Mouse (Mus musculus) limb, embryonic 13.5 days (tissue): Measurements from ENCODE around the gene Gm28434. TPM values are rescaled to one million over a fixed set of nuclear protein-coding genes. Genes with fewer than 3 reads are reported as not detected.

Source experiments
- ATAC-seq: fragments of 200-750 bp; cut with Nextera tagmentation; 2 replicates; pipeline ENCODE4 v1.8.0; 2017; ENCODE audit warnings: low read depth, moderate number of reproducible peaks, moderate TSS enrichment; ENCODE audit not compliant: low FRiP score
- H3K27ac ChIP-seq: fragments of 300-500 bp; sonication (generic); 2 replicates; pipeline ENCODE4 v1.5.1; 2015; ENCODE audit warnings: inconsistent platforms, mild to moderate bottlenecking, moderate library complexity
- H3K27me3 ChIP-seq: fragments of 300-500 bp; sonication (generic); 2 replicates; pipeline ENCODE4 v1.6.1; 2015; ENCODE audit warnings: mild to moderate bottlenecking, inconsistent platforms
- H3K36me3 ChIP-seq: fragments of 300-500 bp; sonication (generic); 2 replicates; pipeline ENCODE4 v1.6.1; 2015; ENCODE audit warnings: inconsistent platforms, mild to moderate bottlenecking, moderate library complexity
- H3K4me1 ChIP-seq: fragments of 300-500 bp; sonication (generic); 2 replicates; pipeline ENCODE4 v1.6.1; 2015; ENCODE audit warnings: inconsistent platforms
- H3K4me2 ChIP-seq: fragments of 300-500 bp; sonication (generic); replicated peaks from 2 replicates; pipeline ENCODE4 v1.6.1; 2015; ENCODE audit warnings: inconsistent platforms, mild to moderate bottlenecking, moderate library complexity
- H3K4me3 ChIP-seq: fragments of 300-500 bp; sonication (generic); 2 replicates; pipeline ENCODE4 v1.5.1; 2015; ENCODE audit warnings: moderate library complexity, mild to moderate bottlenecking, inconsistent platforms
- H3K9ac ChIP-seq: fragments of 300-500 bp; sonication (generic); 2 replicates; pipeline ENCODE4 v1.6.1; 2015; ENCODE audit warnings: mild to moderate bottlenecking, inconsistent platforms
- H3K9me3 ChIP-seq: fragments of 300-500 bp; sonication (generic); 2 replicates; pipeline ENCODE4 v1.6.1; 2016; ENCODE audit warnings: inconsistent platforms
- WGBS: fragments of 180-500 bp; shearing (Covaris S2); methylation state at CpG from one replicate; pipeline ENCODE4 v1.1.7; 2015; 5-methylcytosine and 5-hydroxymethylcytosine counted together
- polyA plus RNA-seq: library from polyadenylated mRNA; unstranded; fragments of >200 nt; fragmentation: Nextera tagmentation; extraction: Ambion mirVana; gene quantifications from 2 replicates; pipeline ENCODE4 v1.2.1, GENCODE M21; 2015

Gm28434 gene
- not detected in 2 replicates for polyA plus RNA-seq

- H3K27ac ChIP-seq: no peak within 1 kb of the TSS
- H3K9ac ChIP-seq: no peak within 1 kb of the TSS
- H3K9me3 ChIP-seq: no peaks in the 10 kb centered on the region
- no peaks in the 10 kb centered on the region for H3K27me3 ChIP-seq
- H3K4me1 ChIP-seq: no peaks in the 10 kb centered on the region
- ATAC-seq: no peak
- no peak within 1 kb of the TSS for H3K4me2 ChIP-seq
- no peak within 1 kb of the TSS for H3K4me3 ChIP-seq
- WGBS: 59% methylated on average over 2 of the region's 2 CpGs
- H3K36me3 ChIP-seq: no peaks in the 10 kb centered on the region
Observed at GRCm38 (mm10) chr5:87969201-87969600, at the start of gene Gm28434, which contains the start of gene 2310003L06Rik. TSS of gene Gm28434 (plus strand) at chr5:87969517. TSS of gene 2310003L06Rik (plus strand) at chr5:87969459.

DNA sequence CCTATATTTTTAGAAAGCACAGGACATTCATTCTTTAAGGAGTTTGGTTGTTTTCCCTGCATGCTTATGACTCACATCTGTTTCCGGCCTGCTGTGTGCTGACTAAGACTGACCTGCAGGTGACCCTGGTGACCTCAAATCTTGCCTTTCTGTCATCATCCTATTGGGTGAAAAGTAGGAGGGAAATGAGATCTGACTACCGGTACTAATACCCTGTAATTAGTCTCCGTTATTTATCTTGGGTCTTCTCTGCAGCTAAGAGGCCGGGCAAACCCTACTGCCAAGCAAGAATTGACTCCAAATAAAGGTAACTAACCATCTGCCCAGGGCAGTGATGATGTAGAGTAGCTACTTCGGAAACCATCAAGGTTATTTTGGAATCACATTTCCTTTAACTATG, 43.9 kb upstream of the Gm28434 start, which contains the start of gene Csn3:
Csn3 (plus strand) TSS at position 208 of the 400 bp plus-strand sequence.
- no peak within 1 kb of the TSS for H3K9ac ChIP-seq
- no peak within 1 kb of the TSS for H3K4me3 ChIP-seq
- no peak for ATAC-seq
- H3K36me3 ChIP-seq: no peaks in the 10 kb centered on the region
- no peak within 1 kb of the TSS for H3K4me2 ChIP-seq
- H3K27me3 ChIP-seq: no peaks in the 10 kb centered on the region
- WGBS: 22% methylated on average over 5 of the region's 5 CpGs
- H3K27ac ChIP-seq: no peak within 1 kb of the TSS
- no peaks in the 10 kb centered on the region for H3K9me3 ChIP-seq
- H3K4me1 ChIP-seq: 0 out of 2 replicates have a peak, but pooled peaks cover 5% of the 10 kb centered on the region

- no peak for ATAC-seq
- Histone ChIP-seq H3K4me3 (no peak overlapping the region), H3K9me3 (no peaks in the 10 kb centered on the region), H3K4me1 (no peaks in the 10 kb centered on the region), H3K9ac (no peak overlapping the region), H3K27ac (no peak overlapping the region), H3K4me2 (no peak overlapping the region), H3K27me3 (no peaks in the 10 kb centered on the region), H3K36me3 (no peaks in the 10 kb centered on the region)
- 63% methylated on average over 1 of the region's 1 CpGs for WGBS
Observed at GRCm38 (mm10) chr5:87931603-87932002, 37.7 kb upstream of the Gm28434 start.

- WGBS: 44% methylated on average over 3 of the region's 3 CpGs
Observed at GRCm38 (mm10) chr5:87940752-87941151, 28.6 kb upstream of the Gm28434 start.

DNA sequence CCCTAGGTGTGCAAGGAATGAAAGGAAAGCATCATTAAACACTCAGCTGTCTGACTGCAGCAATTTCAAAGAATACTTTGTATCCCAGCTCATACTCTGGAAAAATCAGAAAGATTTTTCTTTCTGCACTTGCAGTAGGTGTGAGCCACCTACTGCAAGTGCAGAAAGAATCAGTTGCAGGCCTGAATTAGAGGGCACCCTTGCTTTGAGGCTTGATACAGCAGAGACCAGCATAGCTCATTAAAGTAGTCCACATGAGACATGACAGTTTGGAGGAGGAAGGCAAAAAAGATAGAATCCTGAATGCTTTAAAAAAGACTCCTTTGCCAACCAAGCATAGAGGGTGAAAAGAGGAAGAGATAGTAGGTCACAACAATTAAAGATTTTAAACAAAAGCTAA, 26.8 kb upstream of the Gm28434 start:
- Histone ChIP-seq H3K4me1 (no peaks in the 10 kb centered on the region), H3K4me2 (no peak overlapping the region), H3K9ac (no peak overlapping the region), H3K36me3 (no peaks in the 10 kb centered on the region), H3K9me3 (no peaks in the 10 kb centered on the region), H3K4me3 (no peak overlapping the region), H3K27me3 (no peaks in the 10 kb centered on the region), H3K27ac (no peak overlapping the region)
- ATAC-seq: no peak

More at GRCm38 (mm10) chr5:87940752-87941151, 28.6 kb upstream of the Gm28434 start:
- Histone ChIP-seq H3K9ac (no peak overlapping the region), H3K4me2 (no peak overlapping the region), H3K27me3 (no peaks in the 10 kb centered on the region), H3K27ac (no peak overlapping the region), H3K4me1 (no peaks in the 10 kb centered on the region), H3K36me3 (no peaks in the 10 kb centered on the region), H3K4me3 (no peak overlapping the region), H3K9me3 (no peaks in the 10 kb centered on the region)
- no peak for ATAC-seq

- H3K9ac ChIP-seq: no peak overlapping the region
- H3K27me3 ChIP-seq: no peaks in the 10 kb centered on the region
- no peaks in the 10 kb centered on the region for H3K36me3 ChIP-seq
- no peak overlapping the region for H3K4me2 ChIP-seq
- no peak overlapping the region for H3K27ac ChIP-seq
- ATAC-seq: no peak
- H3K4me1 ChIP-seq: no peaks in the 10 kb centered on the region
- H3K4me3 ChIP-seq: no peak overlapping the region
- H3K9me3 ChIP-seq: no peaks in the 10 kb centered on the region
Observed at GRCm38 (mm10) chr5:87951836-87952235, 17.5 kb upstream of the Gm28434 start.

DNA sequence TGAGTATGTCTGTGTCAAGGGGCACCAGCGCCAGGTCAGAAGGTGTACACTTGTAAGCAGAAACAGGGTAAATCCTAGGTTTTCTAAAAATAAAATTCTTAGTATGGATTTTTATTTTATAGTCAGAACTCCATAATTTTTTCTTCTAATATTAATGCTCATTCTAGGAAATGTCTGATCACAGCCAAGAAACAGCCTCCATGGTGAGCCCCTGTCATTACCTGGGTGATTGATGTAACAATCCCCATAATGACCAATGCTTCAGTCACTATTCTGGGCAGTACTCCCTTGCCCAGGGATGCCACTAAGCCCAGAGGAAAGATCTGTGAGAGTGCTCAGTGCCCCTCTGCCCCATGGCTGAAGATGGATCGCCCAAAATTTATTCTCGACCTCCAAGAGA, 9.8 kb downstream of the Gm28434 start, which contains the start of gene Cabs1:
Cabs1 (plus strand) TSS at position 301 of the 400 bp plus-strand sequence.
- no peaks in the 10 kb centered on the region for H3K36me3 ChIP-seq
- H3K9ac ChIP-seq: no peak within 1 kb of the TSS
- H3K27me3 ChIP-seq: no peaks in the 10 kb centered on the region
- no peak for ATAC-seq
- no peaks in the 10 kb centered on the region for H3K4me1 ChIP-seq
- no peak within 1 kb of the TSS for H3K4me3 ChIP-seq
- no peak within 1 kb of the TSS for H3K27ac ChIP-seq
- no peak within 1 kb of the TSS for H3K4me2 ChIP-seq
- no peaks in the 10 kb centered on the region for H3K9me3 ChIP-seq
- 87% methylated on average over 3 of the region's 3 CpGs for WGBS

DNA sequence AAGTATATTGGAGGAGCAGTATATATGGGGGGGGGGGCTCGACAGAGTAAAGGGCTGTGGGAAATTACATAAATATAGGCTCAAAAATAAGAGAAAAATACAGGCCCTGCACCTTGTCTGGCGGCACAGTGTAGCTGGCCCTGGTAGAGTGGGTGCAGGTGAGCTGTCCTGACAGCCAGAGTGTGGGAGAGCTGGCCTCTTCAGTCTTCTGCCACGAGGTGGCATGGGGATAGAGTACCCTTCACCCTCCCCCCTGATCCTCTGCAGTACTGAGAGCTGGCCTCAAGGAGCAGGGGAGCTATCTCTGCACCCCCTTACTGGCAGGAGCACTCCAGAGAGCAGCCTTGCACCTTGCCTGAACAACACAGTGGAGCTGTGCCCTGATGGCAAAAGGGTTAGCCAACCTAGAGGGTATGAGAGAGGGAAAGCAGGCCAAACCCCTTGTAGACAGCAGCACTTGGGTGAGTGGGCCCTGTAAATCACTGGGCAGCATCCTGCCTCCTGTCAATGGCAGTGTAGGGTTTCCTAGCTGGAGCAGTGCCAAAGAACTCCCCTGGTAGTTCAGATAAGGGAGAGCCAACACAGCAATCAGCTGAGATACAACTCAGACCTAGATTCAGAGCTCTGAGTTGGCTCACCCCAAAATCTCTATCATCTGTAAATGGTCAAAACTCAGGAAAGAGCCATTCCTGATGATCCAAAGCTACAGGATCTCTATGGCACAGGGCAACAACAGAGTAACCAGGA, 13.3 kb downstream of the Gm28434 start:
- Histone ChIP-seq H3K27ac (no peak overlapping the region), H3K9me3 (no peaks in the 10 kb centered on the region), H3K4me1 (no peaks in the 10 kb centered on the region), H3K4me3 (no peak overlapping the region), H3K4me2 (no peak overlapping the region), H3K36me3 (no peaks in the 10 kb centered on the region), H3K9ac (no peak overlapping the region), H3K27me3 (no peaks in the 10 kb centered on the region)
- ATAC-seq: 0 out of 2 replicates have a peak, but pooled peaks have one; percentile 44
- 59% methylated on average over 3 of the region's 3 CpGs for WGBS

DNA sequence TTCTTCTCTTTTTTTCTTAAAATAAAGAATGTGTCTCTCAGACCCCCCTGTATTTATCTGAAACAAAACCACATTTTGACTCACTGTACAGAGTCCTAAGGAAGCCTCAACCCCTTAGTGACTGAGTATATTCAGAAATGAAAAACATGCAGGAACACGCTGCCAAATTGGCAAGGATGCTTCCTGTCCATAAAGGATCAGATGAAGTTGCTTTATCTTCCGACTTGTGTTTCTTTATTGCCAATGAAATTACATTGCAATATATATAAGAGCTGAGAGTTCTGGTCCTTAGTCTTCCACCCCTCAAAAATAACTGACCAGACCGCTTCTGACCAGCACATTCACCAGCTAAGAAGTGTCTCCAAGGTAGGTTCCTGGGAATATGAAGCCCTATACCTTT, 32.9 kb downstream of the Gm28434 start, which contains the start of gene Smr3a:
Smr3a (plus strand) TSS at position 301 of the 400 bp plus-strand sequence.
- no peak within 1 kb of the TSS for H3K4me3 ChIP-seq
- H3K27ac ChIP-seq: no peak within 1 kb of the TSS
- 73% methylated on average over 3 of the region's 3 CpGs for WGBS
- no peaks in the 10 kb centered on the region for H3K4me1 ChIP-seq
- no peak for ATAC-seq
- H3K4me2 ChIP-seq: no peak within 1 kb of the TSS
- no peaks in the 10 kb centered on the region for H3K27me3 ChIP-seq
- no peaks in the 10 kb centered on the region for H3K36me3 ChIP-seq
- H3K9me3 ChIP-seq: no peaks in the 10 kb centered on the region
- no peak within 1 kb of the TSS for H3K9ac ChIP-seq

DNA sequence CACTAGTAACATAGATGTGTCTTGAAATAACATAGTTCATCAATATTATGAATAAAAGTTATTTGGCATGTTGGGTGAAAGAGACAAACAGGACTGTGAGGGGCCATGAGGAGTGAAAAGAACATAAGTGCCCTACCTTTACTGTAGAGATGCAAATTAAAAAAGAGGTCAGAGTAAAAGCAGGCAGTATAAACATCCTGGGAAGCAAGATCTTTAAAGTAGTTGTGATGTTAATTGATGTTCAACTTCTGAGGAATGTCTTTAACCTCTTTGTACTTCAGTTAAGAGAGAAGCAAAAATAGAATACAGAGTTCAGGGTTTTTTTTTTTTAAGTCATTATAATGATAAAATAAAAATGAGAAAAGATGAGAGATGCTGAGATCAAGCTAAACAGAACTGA, 35.9 kb downstream of the Gm28434 start:
- no peak for ATAC-seq
- H3K9me3 ChIP-seq: no peaks in the 10 kb centered on the region
- H3K36me3 ChIP-seq: no peaks in the 10 kb centered on the region
- no peak overlapping the region for H3K4me2 ChIP-seq
- H3K27ac ChIP-seq: no peak overlapping the region
- H3K4me3 ChIP-seq: no peak overlapping the region
- H3K9ac ChIP-seq: no peak overlapping the region
- no peaks in the 10 kb centered on the region for H3K27me3 ChIP-seq
- H3K4me1 ChIP-seq: no peaks in the 10 kb centered on the region
